Comparison of ENCODE assay signal across 11 mouse cellular contexts in genomic region chr13:113225811-113226210, GRCm38 (mm10). TPM values are rescaled to one million over a fixed set of nuclear protein-coding genes. Genes with fewer than 3 reads are reported as not detected.
A peak's percentile ranks its signal among the peaks of the same experiment; 100 is the strongest.
DNase-seq lines count a peak whose midpoint lies in the region; ATAC-seq and TF ChIP-seq lines count a peak whose summit lies in the region.
"Had no signal": no experiment of that assay in that cellular context is flagged by ENCODE, and none has a peak within 500 bp of the region (broad histone marks: within the 10 kb centered on the region; RNA-seq: fewer than 3 reads in every experiment).

Gzmk (minus strand) TSS chr13:113225908.

- TF ChIP-seq CTCF in cortical plate, adult 2 months (IDR thresholded peaks at IDR 0.05; ENCODE audit: extremely low read depth, insufficient read depth, low read length) = no peak

- TF ChIP-seq POLR2A in cortical plate, adult 2 months (IDR thresholded peaks at IDR 0.05; ENCODE audit: extremely low read depth, insufficient read depth, low read length) = no peak

- no peaks in the 10 kb centered on the region for H3K9me3 ChIP-seq in hindbrain, embryonic 13.5 days
- H3K9me3 ChIP-seq in midbrain, embryonic 13.5 days = no peaks in the 10 kb centered on the region
- H3K9me3 ChIP-seq: embryonic facial prominence, embryonic 13.5 days had no signal

- H3K36me3 ChIP-seq in hindbrain, embryonic 13.5 days = no peaks in the 10 kb centered on the region
- no peaks in the 10 kb centered on the region for H3K36me3 ChIP-seq in midbrain, embryonic 13.5 days
- H3K36me3 ChIP-seq: embryonic facial prominence, embryonic 13.5 days had no signal

- peak; percentile 96 for ATAC-seq in hindbrain, embryonic 13.5 days (ENCODE audit: low FRiP score)
- ATAC-seq in midbrain, embryonic 13.5 days = peak; percentile 92

- no peak within 1 kb of the TSS for H3K9ac ChIP-seq in hindbrain, embryonic 13.5 days
- no peak within 1 kb of the TSS for H3K9ac ChIP-seq in midbrain, embryonic 13.5 days (replicated peaks)
- H3K9ac ChIP-seq: embryonic facial prominence, embryonic 13.5 days had no signal

- no peak within 1 kb of the TSS for H3K27ac ChIP-seq in cortical plate, adult 2 months (ENCODE audit: insufficient read depth, low read length)
- H3K27ac ChIP-seq in hindbrain, embryonic 13.5 days = no peak within 1 kb of the TSS
- H3K27ac ChIP-seq in midbrain, embryonic 13.5 days = no peak within 1 kb of the TSS
- H3K27ac ChIP-seq: embryonic facial prominence, embryonic 13.5 days had no signal

- H3K4me2 ChIP-seq in hindbrain, embryonic 13.5 days = no peak within 1 kb of the TSS
- no peak within 1 kb of the TSS for H3K4me2 ChIP-seq in midbrain, embryonic 13.5 days (replicated peaks)

- peak within 1 kb of the TSS; percentile 8; the same call in 1 of the 2 replicates for H3K4me3 ChIP-seq in cortical plate, adult 2 months (ENCODE audit: insufficient read depth, low read length)
- no peak within 1 kb of the TSS for H3K4me3 ChIP-seq in hindbrain, embryonic 13.5 days
- H3K4me3 ChIP-seq in midbrain, embryonic 13.5 days (replicated peaks) = no peak within 1 kb of the TSS
- H3K4me3 ChIP-seq: embryonic facial prominence, embryonic 13.5 days had no signal

- WGBS in hindbrain, embryonic 13.5 days = 36% methylated on average over 7 of the region's 7 CpGs
- whole genome bisulfite sequencing in midbrain, embryonic 13.5 days = 38% methylated on average over 7 of the region's 7 CpGs

- H3K27me3 ChIP-seq in hindbrain, embryonic 13.5 days = no peaks in the 10 kb centered on the region
- no peaks in the 10 kb centered on the region for H3K27me3 ChIP-seq in midbrain, embryonic 13.5 days
- H3K27me3 ChIP-seq: embryonic facial prominence, embryonic 13.5 days had no signal

- H3K4me1 ChIP-seq in cortical plate, adult 2 months (ENCODE audit: control insufficient read depth, insufficient read depth, low read length) = peaks cover 5% of the 10 kb centered on the region
- H3K4me1 ChIP-seq in hindbrain, embryonic 13.5 days (replicated peaks) = peaks cover 10% of the 10 kb centered on the region
- H3K4me1 ChIP-seq in midbrain, embryonic 13.5 days (replicated peaks) = peaks cover 12% of the 10 kb centered on the region

- peak; percentile 66 for DNase-seq in CD4-positive helper T cell, adult 2 months (ENCODE audit: low read depth, low spot score)
- no peak for DNase-seq in spleen, postnatal 36 days (ENCODE audit: low spot score in 2 of 2)
- no peak for DNase-seq in adrenal gland, postnatal 25 days
- no peak for DNase-seq in spleen, adult 12 weeks (ENCODE audit: low spot score)
- DNase-seq in lung, postnatal 10 days = no peak
- DNase-seq: kidney, postnatal 4 days had no signal

RNA-seq across cellular contexts. Expression of gene Gzmk, which starts in this region (rescaled TPM):
- 0.17 and 0.19 TPM in 2 replicates for polyA plus RNA-seq in cortical plate, adult 2 months (2012; rRNA removed)
- polyA plus RNA-seq in hindbrain, embryonic 13.5 days (2015; fragmentation: Nextera tagmentation; extraction: Ambion mirVana) = not detected in 2 replicates
- not detected in 2 replicates for polyA plus RNA-seq in midbrain, embryonic 13.5 days (2015; fragmentation: Nextera tagmentation; extraction: Ambion mirVana)
- not detected in 2 replicates for total RNA-seq in adrenal gland, postnatal 25 days (2021)
- total RNA-seq: MEL had no signal
- polyA plus RNA-seq: embryonic facial prominence, embryonic 13.5 days had no signal

Comparison
In these comparisons a context has a peak if more than half of its experiments do, and no peak if none do; other contexts are left out.
1. Peak in ATAC-seq in hindbrain, embryonic 13.5 days; RNA of the gene not detected or under 1 TPM.
2. Peak in ATAC-seq in midbrain, embryonic 13.5 days; RNA of the gene not detected or under 1 TPM.